Mouse (Mus musculus) olfactory bulb, adult 2 months (tissue): ENCODE measurements around the gene Mapk13.

Experiments
- CTCF ChIP-seq: fragments of 200-500 bp; IDR thresholded peaks from 2 replicates; pipeline ENCODE4 v1.5.1; 2012; ENCODE audit warnings: low read depth, mild to moderate bottlenecking, low read length, moderate library complexity; ENCODE audit not compliant: insufficient read depth
- POLR2A ChIP-seq: fragments of 200-500 bp; IDR thresholded peaks from 2 replicates; pipeline ENCODE4 v1.6.1; 2012; ENCODE audit warnings: mild to moderate bottlenecking, low read depth, low read length, moderate library complexity; ENCODE audit not compliant: insufficient read depth

DNA sequence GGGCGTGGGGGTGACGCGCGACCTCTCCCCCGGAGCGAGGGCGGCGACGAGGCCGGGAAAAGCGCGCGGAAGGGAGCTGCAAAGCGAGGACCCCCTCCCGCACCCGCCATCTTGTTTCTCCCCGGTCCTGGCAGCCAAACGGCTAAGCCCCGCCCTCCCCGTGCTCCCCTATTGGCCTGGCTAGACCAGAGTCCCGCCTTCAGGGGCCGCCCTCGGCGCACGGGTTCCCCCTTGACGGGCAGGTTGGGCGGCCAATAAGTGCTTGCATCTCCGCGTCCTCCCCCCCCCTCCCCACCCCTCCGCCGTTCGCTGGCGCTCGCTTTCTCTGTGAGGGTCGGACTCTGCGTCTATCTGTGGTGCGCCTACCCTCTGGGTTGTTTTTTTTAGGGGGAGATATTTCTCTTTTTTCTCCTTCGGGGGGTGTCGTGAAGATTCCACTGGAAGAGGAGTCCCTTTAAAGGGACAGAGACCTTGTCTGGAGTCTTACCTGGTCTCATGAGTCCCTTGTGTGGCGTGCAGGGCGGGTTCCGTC, 32.4 kb downstream of the Mapk13 start:
- TF ChIP-seq POLR2A (peak; percentile 67), CTCF (no peak)
